Mouse (Mus musculus) embryonic facial prominence, embryonic 14.5 days (tissue): ENCODE data around the gene Mlycd. TPM values are rescaled to one million over a fixed set of nuclear protein-coding genes. Genes with fewer than 3 reads are reported as not detected.
"Not testable (repeated sequence)": the region's sequence is repeated elsewhere in the genome, so short reads cannot be mapped to it uniquely, and the experiment has no call there.

Source experiments
- ATAC-seq: fragments of 200-750 bp; cut with Nextera tagmentation; 2 replicates; pipeline ENCODE4 v1.8.0; 2017; ENCODE audit warnings: low read depth, moderate number of reproducible peaks, moderate TSS enrichment
- DNase-seq: peaks from one replicate; pipeline ENCODE4 v3.0.0-alpha.2; 2015; ENCODE audit warnings: low spot score
- H3K27ac ChIP-seq: fragments of 300-500 bp; sonication (generic); replicated peaks from 2 replicates; pipeline ENCODE4 v1.5.1; 2014; ENCODE audit warnings: low read depth, mild to moderate bottlenecking, low read length, moderate library complexity
- H3K27me3 ChIP-seq: fragments of 300-500 bp; sonication (generic); replicated peaks from 2 replicates; pipeline ENCODE4 v1.6.1; 2014; ENCODE audit warnings: low read length; ENCODE audit not compliant: control insufficient read depth, insufficient read depth
- H3K36me3 ChIP-seq: fragments of 300-500 bp; sonication (generic); 2 replicates; pipeline ENCODE4 v1.6.1; 2014; ENCODE audit warnings: low read length, mixed read lengths; ENCODE audit not compliant: control insufficient read depth, insufficient read depth
- H3K4me1 ChIP-seq: fragments of 300-500 bp; sonication (generic); 2 replicates; pipeline ENCODE4 v1.6.1; 2014; ENCODE audit warnings: antibody characterized with exemption, low read length; ENCODE audit not compliant: control insufficient read depth, insufficient read depth
- H3K4me2 ChIP-seq: fragments of 300-500 bp; sonication (generic); 2 replicates; pipeline ENCODE4 v1.6.1; 2014; ENCODE audit warnings: low read depth, mild to moderate bottlenecking, low read length, moderate library complexity, mixed read lengths
- H3K4me3 ChIP-seq: fragments of 300-500 bp; sonication (generic); 2 replicates; pipeline ENCODE4 v1.5.1; 2014; ENCODE audit warnings: low read depth, mild to moderate bottlenecking, low read length
- H3K9ac ChIP-seq: fragments of 300-500 bp; sonication (generic); 2 replicates; pipeline ENCODE4 v1.6.1; 2014; ENCODE audit warnings: low read depth, mild to moderate bottlenecking, low read length, moderate library complexity, mixed read lengths
- H3K9me3 ChIP-seq: fragments of 300-500 bp; sonication (generic); 2 replicates; pipeline ENCODE4 v1.6.1; 2016; ENCODE audit warnings: low read length; ENCODE audit not compliant: control insufficient read depth
- WGBS: fragments of 180-500 bp; shearing (Covaris S2); extraction: QIAGEN DNeasy Blood & Tissue Kit; methylation state at CpG from one replicate; pipeline ENCODE4 v1.1.7; 2014; 5-methylcytosine and 5-hydroxymethylcytosine counted together
- polyA plus RNA-seq: library from polyadenylated mRNA; unstranded; fragments of >200 nt; fragmentation: Nextera tagmentation; extraction: Ambion mirVana; gene quantifications from 2 replicates; pipeline ENCODE4 v1.2.1, GENCODE M21; 2014

The Mlycd gene
- polyA plus RNA-seq, result 17.4 and 17.7 TPM in 2 replicates

DNA sequence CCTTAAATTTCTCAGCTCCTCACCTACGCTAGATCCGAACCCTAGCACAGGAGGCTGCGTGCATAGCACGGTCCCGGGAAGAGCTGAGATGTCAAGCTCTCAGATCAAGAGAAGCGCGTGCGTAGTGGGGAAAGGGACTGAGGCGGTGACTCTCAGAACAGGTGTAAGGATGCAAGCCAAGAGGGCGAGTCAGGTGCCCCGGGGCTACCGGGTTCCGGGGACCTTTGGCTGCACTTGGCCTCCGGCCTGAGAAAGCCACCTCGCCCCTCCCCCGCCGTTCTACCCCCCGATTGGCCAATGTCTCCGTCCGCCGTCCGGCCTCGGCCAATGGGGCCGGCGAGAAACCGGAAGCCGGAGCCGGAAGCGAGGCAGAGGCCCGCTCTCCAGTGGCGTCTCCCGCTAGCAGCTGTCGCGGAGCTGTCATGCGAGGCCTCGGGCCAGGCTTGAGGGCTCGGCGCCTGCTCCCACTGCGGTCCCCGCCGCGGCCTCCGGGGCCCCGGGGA, at the start of gene Mlycd:
TSS of gene Mlycd (plus strand) at position 355 of the 503 bp plus-strand sequence.
- Histone ChIP-seq H3K4me2 (peak within 1 kb of the TSS; percentile 99), H3K27me3 (no peaks in the 10 kb centered on the region), H3K36me3 (0 out of 2 replicates have a peak, but pooled peaks cover 6% of the 10 kb centered on the region), H3K9me3 (no peaks in the 10 kb centered on the region), H3K9ac (peak within 1 kb of the TSS; percentile 90), H3K4me3 (peak within 1 kb of the TSS; percentile 81), H3K27ac (peak within 1 kb of the TSS; percentile 81), H3K4me1 (no peaks in the 10 kb centered on the region)
- 5% methylated on average over 21 of the region's 44 CpGs for WGBS
- DNase-seq (peak; percentile 95), ATAC-seq (peak; percentile 96)

GRCm38 (mm10) chr8:119345029-119345682, 49.5 kb upstream of the Mlycd start:
- Histone ChIP-seq H3K4me3 (peak overlapping the region; percentile 72), H3K9me3 (peaks cover 11% of the 10 kb centered on the region), H3K27ac (no peak overlapping the region), H3K4me2 (peak overlapping the region; percentile 65), H3K4me1 (peaks cover 5% of the 10 kb centered on the region), H3K9ac (peak overlapping the region; percentile 85), H3K36me3 (peaks cover 36% of the 10 kb centered on the region), H3K27me3 (no peaks in the 10 kb centered on the region; the same call in 1 of the 2 replicates)
- ATAC-seq (no peak), DNase-seq (no peak)
- 53% methylated on average over 22 of the region's 22 CpGs for WGBS

GRCm38 (mm10) chr8:119345683-119346075, 49.0 kb upstream of the Mlycd start:
- ATAC-seq (no peak), DNase-seq (no peak)
- H3K9ac ChIP-seq, result no peak overlapping the region
- H3K4me2 ChIP-seq, result peak overlapping the region; percentile 65
- H3K4me1 ChIP-seq, result peaks cover 5% of the 10 kb centered on the region
- WGBS, result 82% methylated on average over 15 of the region's 15 CpGs
- H3K9me3 ChIP-seq, result peaks cover 11% of the 10 kb centered on the region
- H3K27ac ChIP-seq, result no peak overlapping the region
- peaks cover 36% of the 10 kb centered on the region for H3K36me3 ChIP-seq
- no peak overlapping the region for H3K4me3 ChIP-seq
- no peaks in the 10 kb centered on the region; the same call in 1 of the 2 replicates for H3K27me3 ChIP-seq

GRCm38 (mm10) chr8:119351647-119352046, 43.0 kb upstream of the Mlycd start:
- Histone ChIP-seq H3K36me3 (peaks cover 32% of the 10 kb centered on the region), H3K4me1 (no peaks in the 10 kb centered on the region), H3K9ac (no peak overlapping the region), H3K9me3 (no peaks in the 10 kb centered on the region), H3K4me2 (no peak overlapping the region), H3K4me3 (no peak overlapping the region), H3K27me3 (no peaks in the 10 kb centered on the region), H3K27ac (no peak overlapping the region)
- ATAC-seq (no peak), DNase-seq (no peak)
- 91% methylated on average over 19 of the region's 19 CpGs for WGBS

GRCm38 (mm10) chr8:119352977-119353658, 41.6 kb upstream of the Mlycd start:
- no peak overlapping the region for H3K4me2 ChIP-seq
- ATAC-seq (no peak), DNase-seq (no peak)
- H3K4me3 ChIP-seq, result no peak overlapping the region
- H3K9ac ChIP-seq, result no peak overlapping the region
- no peaks in the 10 kb centered on the region for H3K4me1 ChIP-seq
- 79% methylated on average over 10 of the region's 10 CpGs for WGBS
- no peak overlapping the region for H3K27ac ChIP-seq
- peaks cover 17% of the 10 kb centered on the region for H3K36me3 ChIP-seq
- no peaks in the 10 kb centered on the region for H3K27me3 ChIP-seq
- no peaks in the 10 kb centered on the region for H3K9me3 ChIP-seq

DNA sequence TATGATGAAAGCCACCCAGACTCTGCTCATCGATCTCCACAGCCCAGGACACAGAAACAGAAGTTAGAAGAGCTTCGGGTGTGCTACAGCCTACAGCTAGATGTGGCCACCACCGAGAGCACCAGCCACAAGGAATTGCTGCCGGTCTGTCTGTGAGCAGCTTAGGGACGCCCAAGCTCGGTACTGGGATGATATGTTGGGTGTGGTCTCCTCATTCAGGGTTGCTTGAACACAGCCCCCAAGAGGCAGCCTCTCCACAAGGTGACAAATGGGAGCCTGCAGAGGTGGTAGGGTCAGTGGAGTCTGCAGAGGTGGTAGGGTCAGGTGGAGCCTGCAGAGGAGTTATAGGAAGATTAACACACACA, 41.0 kb upstream of the Mlycd start:
- H3K4me3 ChIP-seq, result no peak overlapping the region
- WGBS, result 88% methylated on average over 6 of the region's 6 CpGs

DNA sequence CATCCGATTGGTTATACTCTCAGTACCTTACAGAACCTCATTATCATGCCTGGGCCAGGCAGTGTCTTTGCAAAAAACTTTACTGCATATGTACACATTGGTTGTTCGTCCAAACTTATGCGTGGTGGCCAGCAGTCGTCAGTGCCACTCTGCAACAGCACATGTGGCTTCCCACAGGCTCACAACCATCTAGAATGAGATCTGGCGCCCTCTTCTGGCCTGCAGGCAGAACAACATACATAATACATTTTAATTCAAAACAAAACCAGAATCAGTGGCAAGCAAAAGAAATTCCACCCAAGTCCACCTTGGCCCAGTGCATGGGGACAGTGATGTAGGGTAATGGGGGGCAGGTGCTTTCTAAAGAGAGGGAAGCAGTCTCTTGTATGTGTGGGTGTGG, 38.0 kb upstream of the Mlycd start:
- not testable (repeated sequence) for H3K27me3 ChIP-seq, H3K9me3 ChIP-seq, H3K4me2 ChIP-seq, DNase-seq, H3K9ac ChIP-seq, H3K27ac ChIP-seq, H3K4me1 ChIP-seq, ATAC-seq, H3K4me3 ChIP-seq, H3K36me3 ChIP-seq
- WGBS, result 67% methylated on average over 5 of the region's 5 CpGs

More for the DNA sequence above, 41.0 kb upstream of the Mlycd start:
- no peaks in the 10 kb centered on the region for H3K27me3 ChIP-seq
- no peak overlapping the region for H3K9ac ChIP-seq
- peaks cover 12% of the 10 kb centered on the region for H3K36me3 ChIP-seq
- no peak overlapping the region for H3K4me2 ChIP-seq
- H3K27ac ChIP-seq, result no peak overlapping the region
- no peak for DNase-seq
- ATAC-seq, result no peak
- no peaks in the 10 kb centered on the region for H3K9me3 ChIP-seq
- H3K4me1 ChIP-seq, result no peaks in the 10 kb centered on the region

GRCm38 (mm10) chr8:119358175-119358574, 36.5 kb upstream of the Mlycd start:
- no peak overlapping the region for H3K4me3 ChIP-seq
- H3K36me3 ChIP-seq, result no peaks in the 10 kb centered on the region
- no peaks in the 10 kb centered on the region for H3K27me3 ChIP-seq
- ATAC-seq, result no peak
- peak; percentile 21 for DNase-seq
- H3K4me2 ChIP-seq, result no peak overlapping the region
- H3K9me3 ChIP-seq, result no peaks in the 10 kb centered on the region
- no peaks in the 10 kb centered on the region for H3K4me1 ChIP-seq
- 41% methylated on average over 6 of the region's 7 CpGs for WGBS
- no peak overlapping the region for H3K9ac ChIP-seq
- no peak overlapping the region for H3K27ac ChIP-seq
